Mouse (Mus musculus) neutrophil, adult 5-6 weeks (primary cell): ENCODE data around the gene Nr2c2. TPM values are rescaled to one million over a fixed set of nuclear protein-coding genes. Genes with fewer than 3 reads are reported as not detected.
A peak's percentile ranks its signal among the peaks of the same experiment; 100 is the strongest.

ENCODE experiments used
- ATAC-seq: fragments of 151-379, 151-347 bp; 2 replicates; pipeline ENCODE4 v1.8.0; 2017; ENCODE audit warnings: mild to moderate bottlenecking, moderate TSS enrichment; ENCODE audit not compliant: insufficient number of reproducible peaks, poor library complexity, low FRiP score, severe bottlenecking; ENCODE audit errors: extremely low read depth
- total RNA-seq: library from RNA; stranded (forward); fragments of 200-1000 nt; gene quantifications from 2 replicates; pipeline ENCODE4 v1.2.3, GENCODE M21; 2017

Nr2c2 gene
- total RNA-seq, 1 experiment from 2014 or later: 77.7 TPM

DNA sequence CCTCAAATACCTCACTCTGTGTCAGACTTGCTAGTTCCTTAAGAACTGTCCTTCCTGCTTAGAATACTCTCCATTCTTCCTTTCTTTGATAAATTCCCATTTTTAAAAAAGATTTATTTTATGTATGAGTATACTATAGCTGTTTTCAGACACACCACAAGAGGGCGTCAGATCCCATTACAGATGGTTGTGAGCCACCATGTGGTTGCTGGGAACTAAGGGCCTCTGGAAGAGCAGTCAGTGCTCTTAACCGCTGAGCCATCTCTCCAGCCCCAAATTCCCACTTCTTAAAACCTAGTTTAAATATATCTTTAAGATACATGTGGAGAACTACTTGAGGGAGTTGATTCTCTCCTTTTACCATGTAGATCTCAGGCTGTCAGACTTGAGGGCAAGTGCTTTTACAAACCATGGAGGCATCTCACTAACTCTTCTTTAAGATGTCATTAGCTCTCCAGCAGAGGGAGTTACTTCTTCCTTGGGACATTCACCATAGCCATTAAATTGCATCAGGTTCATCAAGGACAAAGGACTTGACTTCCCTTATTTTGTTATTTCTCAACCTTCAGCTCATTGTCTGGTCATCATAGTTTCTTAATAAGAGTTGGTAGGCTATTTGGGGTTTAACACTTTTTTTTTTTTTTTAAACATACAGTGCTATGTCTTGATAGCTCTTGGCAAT is 9.6 kb downstream of the Nr2c2 start:
- peak; percentile 86 for ATAC-seq

DNA sequence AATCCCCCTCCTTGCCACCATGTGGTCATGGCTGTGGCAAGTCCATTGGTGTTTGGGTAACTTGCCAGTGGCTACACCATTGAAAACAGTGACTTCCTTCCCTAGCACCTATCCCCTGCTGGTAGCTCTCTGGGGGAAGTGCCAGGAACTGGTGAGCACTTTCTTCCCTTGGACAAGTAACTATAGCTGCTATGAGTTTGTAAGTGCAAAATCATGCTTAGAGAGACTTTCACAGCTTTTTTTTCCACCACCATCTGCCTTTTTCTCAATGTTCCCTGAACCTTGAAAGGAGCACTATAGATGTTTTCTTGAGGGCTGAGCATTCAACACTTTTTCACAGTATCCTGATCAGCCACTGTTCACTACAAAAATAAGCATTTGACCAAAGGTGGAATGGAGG is 33.4 kb downstream of the Nr2c2 start:
- ATAC-seq: no peak

GRCm38 (mm10) chr6:92126861-92127468 is 35.8 kb downstream of the Nr2c2 start:
- ATAC-seq: peak; percentile 39; the same call in 1 of the 2 replicates

DNA sequence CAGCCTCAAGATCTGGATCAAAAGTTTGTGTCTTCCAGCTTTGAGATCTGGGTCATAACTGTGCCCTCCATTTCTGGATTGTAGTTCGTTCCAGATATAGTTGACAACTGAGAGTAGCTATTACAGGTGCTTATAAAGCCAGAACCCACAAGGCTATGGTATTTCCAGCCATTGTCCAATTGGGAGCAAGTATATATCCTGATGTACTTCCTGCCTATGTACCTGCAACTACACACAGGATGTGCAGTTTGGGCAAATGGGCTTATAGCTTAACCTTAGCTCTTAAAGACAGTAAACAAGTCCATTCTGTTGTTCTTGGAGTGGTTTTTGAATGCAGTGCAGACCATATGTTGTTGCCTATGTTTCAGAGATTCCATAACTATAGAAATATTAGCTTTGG is 40.3 kb downstream of the Nr2c2 start:
- ATAC-seq: no peak

DNA sequence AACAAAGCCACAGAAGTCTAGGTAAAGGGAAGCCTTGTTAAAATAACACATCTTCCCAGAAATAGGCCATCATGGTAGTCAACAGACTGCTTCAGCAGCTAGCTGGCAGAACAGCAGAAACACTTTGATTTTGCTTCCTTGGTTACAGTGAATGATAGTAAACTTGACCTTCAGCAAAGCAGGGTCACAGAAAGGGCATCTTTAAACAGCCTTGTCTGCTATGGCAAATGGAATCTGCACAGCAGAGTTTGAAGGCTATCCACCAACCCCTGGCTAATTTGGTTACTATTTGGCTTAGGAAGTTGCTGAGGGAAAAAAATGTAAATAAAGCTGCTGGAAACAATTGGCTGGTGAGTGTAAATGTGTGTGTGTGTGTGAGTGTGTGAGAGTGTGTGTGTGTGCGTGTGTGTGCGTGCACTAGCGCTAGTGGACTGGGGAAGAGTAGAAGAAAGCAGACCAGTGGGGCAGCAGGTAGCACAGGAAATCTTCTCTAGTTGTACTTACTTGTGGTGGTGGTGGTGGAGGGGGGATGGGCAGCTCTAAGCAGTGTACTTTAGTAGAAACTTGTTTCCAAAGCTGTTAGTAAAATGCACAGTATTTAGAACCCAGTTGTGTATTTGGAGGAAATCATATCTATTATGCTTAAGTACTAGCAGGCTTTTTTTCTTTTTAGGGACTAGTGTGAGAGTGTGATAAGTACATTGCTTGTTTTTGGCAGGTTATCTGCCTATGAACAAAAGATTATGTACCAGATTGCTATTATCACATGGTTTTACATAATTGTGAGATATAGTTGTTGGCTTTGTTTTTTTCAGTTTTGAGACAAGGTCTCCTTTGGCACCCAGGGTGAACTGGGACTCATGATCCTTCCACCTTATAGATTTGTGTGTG is 41.1 kb downstream of the Nr2c2 start:
- ATAC-seq: no peak

DNA sequence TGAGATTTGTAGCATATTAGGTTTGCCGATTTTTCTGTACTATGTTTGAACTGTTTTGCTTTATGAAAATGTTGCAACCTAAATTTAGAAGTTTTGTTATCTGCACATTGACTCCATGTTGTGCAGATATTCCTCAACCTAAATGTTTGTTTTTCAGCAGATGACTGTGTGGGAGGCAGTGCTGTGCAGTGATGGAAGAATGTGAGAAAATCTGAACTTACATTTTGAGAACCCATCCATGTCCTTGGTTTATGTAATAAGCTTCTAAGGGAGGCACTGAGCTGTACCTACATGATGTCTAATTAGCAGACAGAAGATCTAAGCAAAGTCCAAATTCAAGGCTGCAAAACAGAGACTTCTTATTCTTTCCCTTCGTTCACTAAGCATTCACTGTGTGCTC is 42.4 kb downstream of the Nr2c2 start:
- ATAC-seq: no peak

- ATAC-seq: no peak
Measured at GRCm38 (mm10) chr6:92136356-92136755, 45.2 kb downstream of the Nr2c2 start.

- no peak for ATAC-seq
Measured at GRCm38 (mm10) chr6:92145881-92146280, 54.7 kb downstream of the Nr2c2 start.

- ATAC-seq: no peak
Measured at GRCm38 (mm10) chr6:92153774-92154173, 62.6 kb downstream of the Nr2c2 start.

- no peak for ATAC-seq
Measured at GRCm38 (mm10) chr6:92158801-92159200, 67.6 kb downstream of the Nr2c2 start.

DNA sequence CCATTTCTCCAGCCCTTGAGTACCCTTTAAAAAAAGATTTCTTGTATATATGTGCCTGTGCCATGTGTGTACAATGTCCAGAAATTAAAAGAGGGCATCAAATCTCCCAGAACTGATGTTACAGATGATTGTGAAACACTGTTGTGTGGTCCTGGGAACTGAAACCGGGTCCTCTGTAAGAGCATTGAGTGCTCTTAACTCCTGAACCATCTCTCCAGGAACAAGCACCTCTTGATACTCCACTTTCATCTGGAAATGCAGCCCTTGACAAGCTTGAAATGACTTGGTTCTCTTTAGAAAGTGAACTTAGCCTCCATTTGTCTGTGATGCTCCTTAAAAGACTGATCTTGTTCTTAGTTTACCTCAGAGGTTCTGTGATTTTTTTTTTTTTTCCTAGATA is 71.5 kb downstream of the Nr2c2 start:
- ATAC-seq: no peak

- no peak for ATAC-seq
Measured at GRCm38 (mm10) chr6:92176450-92176849, 85.3 kb downstream of the Nr2c2 start.

- peak; percentile 44; the same call in 1 of the 2 replicates for ATAC-seq
Measured at GRCm38 (mm10) chr6:92183621-92184131, 92.5 kb downstream of the Nr2c2 start, which contains the start of gene Mrps25. Gene Mrps25 (minus strand): TSS chr6:92184033.

DNA sequence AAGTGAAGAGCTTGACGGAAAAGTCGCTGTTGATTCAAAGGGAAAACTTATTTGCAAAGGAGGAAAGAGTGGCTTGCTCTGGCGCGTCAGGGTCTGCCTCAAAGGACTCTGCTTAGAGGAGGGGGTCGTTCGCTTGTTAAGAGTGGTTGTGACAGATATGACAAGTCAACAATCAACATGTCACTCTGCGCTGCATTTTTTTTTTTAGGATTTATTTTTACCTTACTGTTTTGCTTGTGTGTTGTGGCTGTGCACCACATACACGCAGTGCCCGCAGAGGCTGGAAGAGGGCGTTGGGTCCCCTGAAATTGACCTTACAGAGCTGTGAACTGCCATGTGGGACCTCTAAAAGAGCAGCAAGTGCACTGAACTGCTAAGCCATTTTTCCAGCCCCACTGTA is 93.0 kb downstream of the Nr2c2 start:
- ATAC-seq: peak; percentile 17; the same call in 1 of the 2 replicates

GRCm38 (mm10) chr6:92199414-92199813 is 108.2 kb downstream of the Nr2c2 start:
- ATAC-seq: no peak

- ATAC-seq: no peak
Measured at GRCm38 (mm10) chr6:92214055-92214772, 123.0 kb downstream of the Nr2c2 start.

- peak; percentile 98 for ATAC-seq
Measured at GRCm38 (mm10) chr6:92214773-92215449, 123.7 kb downstream of the Nr2c2 start, which contains the start of gene Rbsn. Gene Rbsn (minus strand): TSS chr6:92214925.

- ATAC-seq: no peak
Measured at GRCm38 (mm10) chr6:92219445-92219844, 128.3 kb downstream of the Nr2c2 start.
